Mouse (Mus musculus): ENCODE results near the gene Cd8b1. TPM values are rescaled to one million over a fixed set of nuclear protein-coding genes. Genes with fewer than 3 reads are reported as not detected.

Cd8b1 gene
- polyA plus RNA-seq, 1 experiment from 2014 or later = 0.09 TPM

GRCm38 (mm10) chr6:71373249-71373775 lies 50.7 kb downstream of the Cd8b1 start, which contains the start of gene Cd8a:
TSS of gene Cd8a (plus strand) at chr6:71373427.
- no peaks in the 10 kb centered on the region for H3K36me3 ChIP-seq (ENCODE audit: control insufficient read depth, insufficient read depth, low read length)
- no peaks in the 10 kb centered on the region for H3K9me3 ChIP-seq (ENCODE audit: control insufficient read depth, low read length)
- DNase-seq (ENCODE audit: low spot score) (no peak), ATAC-seq (ENCODE audit: insufficient number of reproducible peaks, low FRiP score, low TSS enrichment, low read depth) (no peak)
- no peaks in the 10 kb centered on the region for H3K27me3 ChIP-seq (ENCODE audit: control insufficient read depth, insufficient read depth, low read length)
- H3K4me2 ChIP-seq (ENCODE audit: low read depth, severe bottlenecking) = no peak within 1 kb of the TSS
- H3K9ac ChIP-seq (ENCODE audit: low read length) = no peak within 1 kb of the TSS
- H3K4me3 ChIP-seq (ENCODE audit: low read depth, low read length) = no peak within 1 kb of the TSS
- H3K27ac ChIP-seq (replicated peaks; ENCODE audit: low read depth, low read length) = no peak within 1 kb of the TSS
- 80% methylated on average over 14 of the region's 14 CpGs for WGBS
- H3K4me1 ChIP-seq (ENCODE audit: control insufficient read depth, insufficient read depth, low read length) = no peaks in the 10 kb centered on the region

GRCm38 (mm10) chr6:71374311-71374829 lies 51.8 kb downstream of the Cd8b1 start:
- ATAC-seq (ENCODE audit: insufficient number of reproducible peaks, low FRiP score, low TSS enrichment, low read depth) (no peak), DNase-seq (ENCODE audit: low spot score) (no peak)
- H3K36me3 ChIP-seq (ENCODE audit: control insufficient read depth, insufficient read depth, low read length) = no peaks in the 10 kb centered on the region
- no peak overlapping the region for H3K4me3 ChIP-seq (ENCODE audit: low read depth, low read length)
- no peaks in the 10 kb centered on the region for H3K9me3 ChIP-seq (ENCODE audit: control insufficient read depth, low read length)
- H3K9ac ChIP-seq (ENCODE audit: low read length) = no peak overlapping the region
- H3K4me1 ChIP-seq (ENCODE audit: control insufficient read depth, insufficient read depth, low read length) = no peaks in the 10 kb centered on the region
- H3K27ac ChIP-seq (replicated peaks; ENCODE audit: low read depth, low read length) = no peak overlapping the region
- H3K27me3 ChIP-seq (ENCODE audit: control insufficient read depth, insufficient read depth, low read length) = no peaks in the 10 kb centered on the region
- H3K4me2 ChIP-seq (ENCODE audit: low read depth, severe bottlenecking) = no peak overlapping the region
- WGBS = 88% methylated on average over 19 of the region's 19 CpGs

- Histone ChIP-seq H3K27me3 (ENCODE audit: control insufficient read depth, insufficient read depth, low read length) (no peaks in the 10 kb centered on the region), H3K27ac (replicated peaks; ENCODE audit: low read depth, low read length) (no peak overlapping the region), H3K4me3 (ENCODE audit: low read depth, low read length) (no peak overlapping the region), H3K4me1 (ENCODE audit: control insufficient read depth, insufficient read depth, low read length) (no peaks in the 10 kb centered on the region), H3K9ac (ENCODE audit: low read length) (no peak overlapping the region), H3K36me3 (ENCODE audit: control insufficient read depth, insufficient read depth, low read length) (no peaks in the 10 kb centered on the region), H3K4me2 (ENCODE audit: low read depth, severe bottlenecking) (no peak overlapping the region), H3K9me3 (ENCODE audit: control insufficient read depth, low read length) (no peaks in the 10 kb centered on the region)
- WGBS = 80% methylated on average over 2 of the region's 2 CpGs
- no peak for ATAC-seq (ENCODE audit: insufficient number of reproducible peaks, low FRiP score, low TSS enrichment, low read depth)
- DNase-seq (ENCODE audit: low spot score) = no peak
Measured at GRCm38 (mm10) chr6:71374921-71375320, 52.3 kb downstream of the Cd8b1 start.

GRCm38 (mm10) chr6:71376711-71377110 lies 54.1 kb downstream of the Cd8b1 start:
- no peak overlapping the region for H3K4me3 ChIP-seq (ENCODE audit: low read depth, low read length)
- no peak overlapping the region for H3K27ac ChIP-seq (replicated peaks; ENCODE audit: low read depth, low read length)
- H3K9ac ChIP-seq (ENCODE audit: low read length) = no peak overlapping the region
- H3K27me3 ChIP-seq (ENCODE audit: control insufficient read depth, insufficient read depth, low read length) = no peaks in the 10 kb centered on the region
- H3K4me1 ChIP-seq (ENCODE audit: control insufficient read depth, insufficient read depth, low read length) = no peaks in the 10 kb centered on the region
- no peaks in the 10 kb centered on the region for H3K36me3 ChIP-seq (ENCODE audit: control insufficient read depth, insufficient read depth, low read length)
- DNase-seq (ENCODE audit: low spot score) = no peak
- 97% methylated on average over 13 of the region's 13 CpGs for WGBS
- ATAC-seq (ENCODE audit: insufficient number of reproducible peaks, low FRiP score, low TSS enrichment, low read depth) = no peak
- no peak overlapping the region for H3K4me2 ChIP-seq (ENCODE audit: low read depth, severe bottlenecking)
- no peaks in the 10 kb centered on the region for H3K9me3 ChIP-seq (ENCODE audit: control insufficient read depth, low read length)

- WGBS = 92% methylated on average over 5 of the region's 5 CpGs
- Histone ChIP-seq H3K4me2 (ENCODE audit: low read depth, severe bottlenecking) (no peak overlapping the region), H3K9ac (ENCODE audit: low read length) (no peak overlapping the region), H3K27me3 (ENCODE audit: control insufficient read depth, insufficient read depth, low read length) (no peaks in the 10 kb centered on the region), H3K36me3 (ENCODE audit: control insufficient read depth, insufficient read depth, low read length) (no peaks in the 10 kb centered on the region), H3K9me3 (ENCODE audit: control insufficient read depth, low read length) (no peaks in the 10 kb centered on the region), H3K27ac (replicated peaks; ENCODE audit: low read depth, low read length) (no peak overlapping the region), H3K4me1 (ENCODE audit: control insufficient read depth, insufficient read depth, low read length) (no peaks in the 10 kb centered on the region), H3K4me3 (ENCODE audit: low read depth, low read length) (no peak overlapping the region)
- no peak for ATAC-seq (ENCODE audit: insufficient number of reproducible peaks, low FRiP score, low TSS enrichment, low read depth)
- DNase-seq (ENCODE audit: low spot score) = no peak
Measured at GRCm38 (mm10) chr6:71381654-71382053, 59.1 kb downstream of the Cd8b1 start.

Other genes starting within 250 kb of the Cd8b1 start
- 5.3 TPM in 2 replicates for gene Thnsl2, start 178.3 kb upstream of the Cd8b1 start, polyA plus RNA-seq (2014; fragmentation: Nextera tagmentation; extraction: Ambion mirVana)
- gene Fabp1, start 123.0 kb upstream of the Cd8b1 start, polyA plus RNA-seq (2014; fragmentation: Nextera tagmentation; extraction: Ambion mirVana) = 0.29 TPM in 1 of 2 replicates, not detected in the other
- gene Krcc1, start 51.1 kb upstream of the Cd8b1 start, polyA plus RNA-seq (2014; fragmentation: Nextera tagmentation; extraction: Ambion mirVana) = 41.6 and 44.5 TPM in 2 replicates
- gene Smyd1, start 555 bp upstream of the Cd8b1 start, polyA plus RNA-seq (2014; fragmentation: Nextera tagmentation; extraction: Ambion mirVana) = 1.7 and 3.7 TPM in 2 replicates
- not detected in 2 replicates for gene Cd8a, start 50.6 kb downstream of the Cd8b1 start, polyA plus RNA-seq (2014; fragmentation: Nextera tagmentation; extraction: Ambion mirVana)
- 10.7 and 12.2 TPM in 2 replicates for gene Rmnd5a, start 117.8 kb downstream of the Cd8b1 start, polyA plus RNA-seq (2014; fragmentation: Nextera tagmentation; extraction: Ambion mirVana)
- gene Rnf103, start 171.1 kb downstream of the Cd8b1 start, polyA plus RNA-seq (2014; fragmentation: Nextera tagmentation; extraction: Ambion mirVana) = 13.7 and 14.4 TPM in 2 replicates
- 51.7 and 52.8 TPM in 2 replicates for gene Chmp3, start 221.0 kb downstream of the Cd8b1 start, polyA plus RNA-seq (2014; fragmentation: Nextera tagmentation; extraction: Ambion mirVana)

All from limb, embryonic 11.5 days (tissue).